Mouse (Mus musculus) CD4-positive helper T cell, adult 2 months (primary cell): ENCODE results near the gene Ccdc180.

Source experiments
- DNase-seq: peaks from one replicate; pipeline ENCODE4 v3.0.0-alpha.2; 2012; ENCODE audit warnings: low read depth, missing footprints, low spot score

Ccdc180 gene

DNA sequence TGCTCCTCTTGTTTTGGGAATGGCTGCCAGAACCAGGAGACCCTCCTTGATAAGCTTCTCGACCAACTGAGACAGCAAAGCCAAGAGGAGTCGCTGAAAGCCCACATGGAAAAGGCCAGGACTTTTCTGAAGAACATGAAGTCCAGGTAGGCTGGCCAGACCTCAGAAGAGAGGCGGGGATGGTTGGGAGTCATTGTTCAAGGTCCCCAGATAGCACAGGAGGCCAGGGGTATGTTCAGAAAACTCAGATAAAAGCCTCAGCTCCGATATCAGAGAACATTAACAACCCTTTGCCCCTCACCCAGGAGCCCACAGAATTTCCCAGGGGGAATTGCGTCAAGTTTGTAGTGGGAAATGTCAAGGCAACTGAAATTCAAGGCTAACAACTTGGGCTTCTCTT lies 21.2 kb downstream of the Ccdc180 start:
- DNase-seq: no peak

GRCm38 (mm10) chr4:45911876-45912275 lies 21.8 kb downstream of the Ccdc180 start:
- no peak for DNase-seq

GRCm38 (mm10) chr4:45917091-45917490 lies 27.0 kb downstream of the Ccdc180 start:
- DNase-seq: no peak

DNA sequence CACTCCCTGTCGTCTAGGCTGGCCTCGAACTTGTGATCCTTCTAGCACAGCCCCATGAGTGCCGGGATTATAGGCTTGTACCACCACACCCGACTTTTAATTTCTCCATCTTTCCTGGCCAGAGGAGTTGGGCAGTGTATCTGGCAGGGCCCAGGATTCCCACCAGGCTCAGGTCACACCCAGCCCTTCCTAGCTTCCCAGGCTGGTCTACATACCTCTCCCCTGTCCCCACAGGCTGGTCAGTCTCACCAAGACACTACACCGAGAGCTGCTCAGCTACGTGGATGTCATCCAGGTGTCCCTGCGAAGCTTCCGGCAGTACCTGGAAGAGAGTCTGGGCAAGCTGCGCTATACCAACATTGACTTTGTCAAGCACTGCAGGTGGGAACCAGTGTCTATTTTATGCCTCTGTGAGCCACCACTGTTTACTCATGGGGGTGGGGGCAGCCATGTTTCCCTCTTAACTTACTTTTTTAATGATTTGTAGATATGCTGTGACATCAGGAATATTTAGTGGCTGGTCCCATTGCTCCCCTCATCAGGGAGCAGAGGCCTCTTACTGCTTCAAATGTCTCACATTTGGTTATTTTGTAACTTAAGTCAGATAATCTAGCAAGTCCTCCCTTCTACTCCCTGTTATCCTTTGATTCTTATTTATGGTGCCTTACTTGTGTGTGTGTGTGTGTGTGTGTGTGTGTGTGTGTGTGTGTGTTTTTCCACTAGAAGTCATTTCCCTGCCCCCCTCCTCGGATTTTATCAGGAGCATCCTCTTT lies 31.7 kb downstream of the Ccdc180 start:
- DNase-seq: no peak

DNA sequence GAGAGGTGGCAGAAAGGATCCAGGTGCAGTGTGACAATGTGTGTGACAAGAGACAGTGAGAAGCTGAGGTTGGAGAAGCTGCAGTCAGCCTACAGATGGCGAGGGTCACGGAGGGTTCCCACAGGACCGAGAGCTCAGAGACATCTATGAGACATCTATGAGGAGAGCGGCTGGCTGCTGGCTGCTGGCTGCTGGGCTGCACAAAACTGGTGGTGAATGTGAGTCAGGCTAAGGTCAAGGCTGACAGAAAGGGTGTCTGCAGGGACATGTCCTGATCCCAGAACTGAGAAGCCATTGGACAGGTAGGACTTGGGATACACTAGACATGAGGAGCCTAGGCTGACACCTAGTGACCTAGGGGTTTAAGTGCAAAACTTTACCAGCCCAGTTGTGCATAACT lies 33.9 kb downstream of the Ccdc180 start:
- no peak for DNase-seq

- no peak for DNase-seq
Measured at GRCm38 (mm10) chr4:45928561-45928960, 38.5 kb downstream of the Ccdc180 start.

- DNase-seq: peak; percentile 12
Measured at GRCm38 (mm10) chr4:45941628-45942044, 51.5 kb downstream of the Ccdc180 start.

- DNase-seq: no peak
Measured at GRCm38 (mm10) chr4:45947729-45948128, 57.6 kb downstream of the Ccdc180 start.

DNA sequence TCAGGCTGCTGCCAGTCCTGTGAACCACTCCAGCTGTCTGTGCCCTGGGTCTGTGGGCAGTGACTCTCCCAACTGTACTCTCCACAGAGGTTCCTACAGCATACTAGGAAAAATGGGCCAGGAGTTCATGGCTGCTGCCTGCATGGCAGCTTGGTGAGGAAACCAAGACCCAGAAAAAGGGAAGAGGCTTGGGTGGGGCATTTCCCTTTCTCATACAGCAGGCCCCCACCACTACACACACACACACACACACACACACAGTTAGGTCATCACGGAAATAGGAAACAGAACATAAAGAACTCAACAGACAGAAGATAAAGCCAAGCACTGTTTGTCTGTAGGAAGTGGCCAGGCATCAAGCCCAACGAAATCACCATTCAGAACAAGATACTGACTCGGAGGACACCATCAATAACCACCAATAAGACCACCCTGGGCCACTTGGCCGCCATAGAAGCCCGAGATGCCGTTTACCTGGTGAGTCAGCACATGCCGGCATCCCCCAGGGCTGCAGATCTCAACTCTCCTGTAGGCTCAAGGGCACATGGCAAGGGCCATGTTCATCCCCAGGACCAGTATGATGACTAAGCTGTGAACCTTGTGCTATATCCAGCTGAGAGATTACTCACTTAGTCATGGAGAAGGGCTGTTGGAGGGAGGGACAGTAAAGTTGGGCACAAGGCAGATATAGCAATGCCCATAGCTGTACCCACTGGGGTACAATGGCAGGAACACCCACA lies 59.2 kb downstream of the Ccdc180 start:
- DNase-seq: peak; percentile 9

GRCm38 (mm10) chr4:45951830-45952229 lies 61.7 kb downstream of the Ccdc180 start:
- no peak for DNase-seq

DNA sequence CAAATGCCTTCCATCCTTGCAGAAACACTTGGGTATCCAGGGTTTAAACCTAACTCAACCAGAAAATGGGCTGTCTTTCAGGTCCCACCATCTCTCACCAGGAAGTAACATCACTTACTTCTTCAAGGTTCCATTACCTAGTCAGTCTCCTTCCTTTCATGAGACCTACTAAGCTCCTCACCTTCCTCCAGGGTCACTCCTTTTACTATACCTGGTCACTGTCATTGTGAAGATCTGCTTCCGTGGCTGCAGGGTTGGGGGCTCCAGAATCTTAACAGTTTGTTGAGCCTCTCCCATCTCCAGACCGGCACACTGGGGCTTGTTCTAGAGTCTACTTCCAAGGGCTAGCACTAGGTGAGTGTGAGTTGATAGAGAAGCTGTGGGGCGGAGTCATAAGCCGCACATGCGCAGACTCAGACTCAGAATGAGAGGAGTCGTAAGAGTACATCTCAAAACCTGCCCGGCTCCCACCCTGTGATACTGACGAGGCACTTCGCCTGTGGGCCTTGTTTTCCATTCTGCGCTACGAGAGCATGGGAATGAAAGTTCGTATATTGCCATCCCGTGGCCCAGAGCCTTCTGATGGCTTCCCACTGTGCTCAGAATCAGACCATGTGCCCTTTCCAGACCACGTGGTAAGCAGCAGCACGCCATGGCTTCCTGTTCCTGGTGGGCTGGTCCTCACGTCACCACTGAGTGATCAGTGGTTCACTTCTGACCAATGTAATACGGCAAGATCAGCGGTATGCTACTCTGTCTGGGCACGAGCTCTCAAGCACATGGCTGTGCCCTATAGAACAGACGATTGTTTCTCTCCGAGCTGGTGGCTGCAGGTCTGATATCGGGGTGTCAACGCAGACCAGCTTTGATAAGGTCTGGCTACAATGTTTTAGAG lies 63.2 kb downstream of the Ccdc180 start:
- no peak for DNase-seq

DNA sequence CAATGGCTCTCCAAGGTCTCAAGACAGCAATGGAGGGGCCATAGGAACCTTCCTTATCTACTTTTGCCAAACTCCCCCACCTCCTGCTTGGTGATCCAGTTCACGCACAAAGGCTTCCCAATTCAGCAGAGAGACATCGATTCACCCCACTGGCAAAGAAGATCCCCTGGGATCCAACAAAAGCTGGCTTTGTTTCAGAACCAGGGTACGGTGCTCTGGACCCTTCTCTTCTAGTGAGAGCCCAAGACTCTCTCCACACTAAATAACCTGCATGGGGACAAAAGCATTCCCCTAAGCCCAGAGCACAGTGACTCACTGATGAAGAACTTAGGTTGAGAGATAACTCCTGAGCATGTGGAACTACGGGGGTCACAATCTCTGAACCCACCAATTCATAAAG lies 65.1 kb downstream of the Ccdc180 start:
- DNase-seq: no peak

DNA sequence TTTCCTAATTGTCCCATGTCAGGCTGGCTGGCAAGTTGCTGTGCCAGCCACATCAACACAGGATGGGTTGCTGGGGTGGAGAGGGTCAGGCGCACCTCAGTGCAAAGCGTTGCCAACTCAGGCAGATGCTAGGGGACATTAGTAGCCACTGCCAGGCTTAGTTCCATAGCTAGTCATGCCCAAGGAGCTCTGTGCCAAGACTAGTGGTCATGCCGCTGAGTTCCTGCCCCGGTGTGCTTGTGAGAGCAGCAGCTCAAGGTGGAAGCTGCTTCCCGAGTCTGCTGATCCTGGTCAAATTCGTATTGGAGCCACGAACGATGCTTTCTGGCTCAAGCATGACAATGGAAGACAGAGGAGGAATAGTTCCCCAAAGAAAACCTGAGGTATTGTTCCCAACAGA lies 66.0 kb downstream of the Ccdc180 start:
- DNase-seq: no peak

DNA sequence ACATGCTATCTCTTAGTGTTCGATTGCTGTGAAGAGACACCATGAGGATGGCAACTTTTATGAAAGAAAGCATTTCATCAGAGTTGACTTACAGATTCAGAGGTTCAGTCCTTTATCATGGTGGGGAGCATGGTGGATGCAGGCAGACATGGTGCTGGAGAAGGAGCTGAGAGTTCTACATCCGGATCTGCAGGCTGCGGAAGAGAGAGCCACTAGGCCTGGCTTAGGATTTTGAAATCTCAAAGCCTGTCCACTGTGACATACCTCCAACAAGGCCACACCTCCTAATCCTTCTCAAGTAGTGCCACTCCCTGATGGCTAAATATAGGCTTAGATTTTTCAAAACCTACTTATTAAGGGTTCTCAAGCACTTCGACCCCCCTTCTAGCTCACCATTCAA lies 66.6 kb downstream of the Ccdc180 start:
- DNase-seq: no peak

DNA sequence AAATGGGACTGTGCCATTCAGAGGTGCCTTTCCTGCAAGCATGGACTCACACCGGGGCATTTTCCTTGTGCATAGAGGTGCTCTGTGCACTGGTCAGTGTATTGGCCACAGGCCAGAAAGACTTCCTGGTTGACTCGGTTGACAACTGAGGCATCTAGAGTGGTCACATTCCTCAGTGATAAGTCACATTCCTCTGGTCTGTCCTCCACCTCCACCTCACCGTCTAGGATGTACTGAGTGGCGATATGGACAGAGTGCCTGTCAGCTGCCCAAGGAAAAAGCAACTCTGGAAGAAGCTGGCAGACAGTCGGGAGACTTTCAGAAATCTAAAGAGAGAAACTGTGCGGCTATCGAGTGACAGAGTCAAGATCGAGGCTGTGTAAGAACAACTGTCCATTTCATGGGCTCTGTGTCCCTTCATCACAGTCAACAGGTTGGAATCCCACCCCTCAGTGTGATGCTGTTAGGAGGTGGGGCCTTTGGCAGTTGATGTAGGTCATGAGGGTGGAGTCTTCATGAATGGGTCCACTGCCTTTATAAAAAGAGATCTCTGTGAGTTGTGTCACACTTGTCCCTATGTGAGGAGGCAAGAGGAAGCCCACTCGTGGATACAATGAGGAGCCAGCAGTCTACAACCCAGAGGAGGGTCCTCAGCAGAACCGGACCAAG lies 74.8 kb downstream of the Ccdc180 start, which contains the start of gene Tdrd7:
Gene Tdrd7, plus strand, starts transcription at position 564 of the 669 bp plus-strand sequence.
- DNase-seq: no peak

- no peak for DNase-seq
Measured at GRCm38 (mm10) chr4:45965737-45966447, 75.8 kb downstream of the Ccdc180 start.

GRCm38 (mm10) chr4:45966716-45967115 lies 76.6 kb downstream of the Ccdc180 start:
- no peak for DNase-seq

GRCm38 (mm10) chr4:45967479-45968341 lies 77.6 kb downstream of the Ccdc180 start:
- DNase-seq: no peak

- DNase-seq: no peak
Measured at GRCm38 (mm10) chr4:45969051-45969450, 78.9 kb downstream of the Ccdc180 start.
